Mouse (Mus musculus): Measurements from ENCODE around the gene Hrh1. TPM values are rescaled to one million over a fixed set of nuclear protein-coding genes. Genes with fewer than 3 reads are reported as not detected.

The Hrh1 gene
- total RNA-seq, 2 experiments from 2014 or later, result 0.19 to 0.81 TPM

DNA sequence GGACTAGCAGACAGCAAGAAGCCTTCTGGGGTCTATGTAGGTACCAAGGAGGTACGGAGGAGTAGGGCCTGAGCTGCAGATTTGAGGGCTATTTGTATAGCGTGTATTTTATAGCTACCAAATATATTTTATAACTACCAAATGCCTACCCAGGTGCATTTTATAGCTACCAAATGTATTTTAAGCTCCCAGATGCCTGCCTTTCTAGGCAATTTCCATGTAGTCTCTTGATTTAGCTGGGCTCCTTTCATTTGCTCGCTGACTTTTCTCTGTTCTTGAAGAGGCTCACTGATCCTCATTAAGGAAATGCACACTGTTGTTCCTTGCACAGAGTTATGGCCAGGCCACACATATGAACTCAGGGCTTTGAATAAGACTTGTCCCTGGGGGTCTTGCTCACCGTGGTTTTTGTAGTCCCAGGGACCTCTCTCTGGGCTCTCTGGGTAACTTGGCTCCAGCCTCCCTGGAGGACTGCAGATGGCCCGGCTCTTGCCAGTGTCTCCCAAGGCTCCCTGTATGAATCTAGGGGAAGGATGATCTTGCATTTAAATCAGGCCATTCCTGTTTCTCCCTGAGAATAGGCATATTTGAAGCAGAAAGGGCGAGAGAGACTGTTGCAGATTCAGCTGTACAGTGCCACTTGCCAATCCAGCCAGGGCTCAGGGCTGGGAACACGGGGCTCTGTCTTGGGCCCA, 7.2 kb downstream of the Hrh1 start:
- intact Hi-C loops (cut with DNase I), result loop anchor here (5.0 kb wide), 1 partner anchor 58 kb away; no protein-coding TSS in a partner anchor
- DNase-seq, result no peak

DNA sequence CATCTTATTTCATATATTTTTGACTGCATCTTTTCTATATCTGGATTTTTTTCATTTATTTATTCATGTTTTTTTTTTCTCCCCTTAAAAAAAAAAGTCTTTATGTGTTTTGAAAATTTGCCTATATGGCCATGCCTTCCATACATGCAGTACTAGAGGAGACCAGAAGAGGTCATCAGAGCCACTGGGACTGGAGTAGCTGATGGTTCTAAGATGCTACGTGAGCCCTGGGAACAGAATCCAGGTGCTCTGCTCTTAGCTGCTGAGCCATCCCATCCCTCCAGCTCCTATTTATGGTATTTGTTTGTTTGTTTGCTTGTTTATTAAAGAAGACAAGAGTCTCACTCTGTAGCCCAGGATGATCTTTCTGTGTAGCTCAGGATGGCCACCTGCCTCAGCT, 8.9 kb downstream of the Hrh1 start:
- intact Hi-C loops (cut with DNase I), result no loop called here
- DNase-seq, result no peak

DNA sequence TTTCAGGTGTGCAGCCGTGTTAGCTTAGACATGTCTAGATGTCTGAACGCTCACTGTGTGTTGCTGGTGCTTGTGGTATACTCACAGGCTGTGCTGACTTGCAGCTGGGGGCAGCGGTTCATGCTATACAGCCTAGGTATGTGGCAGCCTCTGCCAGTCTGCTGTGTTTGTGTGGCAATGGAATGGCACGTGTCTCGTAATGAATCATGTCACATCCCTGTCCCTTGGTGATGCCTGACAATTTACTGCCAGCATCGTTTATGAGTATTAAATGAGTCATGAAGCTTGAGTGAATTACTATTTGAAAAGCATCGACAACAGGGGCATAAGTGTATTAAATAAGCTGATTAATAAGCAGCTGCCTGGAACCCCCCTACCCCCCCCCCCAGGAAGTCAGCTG, 9.3 kb downstream of the Hrh1 start:
- no peak for DNase-seq
- intact Hi-C loops (cut with DNase I), result no loop called here

DNA sequence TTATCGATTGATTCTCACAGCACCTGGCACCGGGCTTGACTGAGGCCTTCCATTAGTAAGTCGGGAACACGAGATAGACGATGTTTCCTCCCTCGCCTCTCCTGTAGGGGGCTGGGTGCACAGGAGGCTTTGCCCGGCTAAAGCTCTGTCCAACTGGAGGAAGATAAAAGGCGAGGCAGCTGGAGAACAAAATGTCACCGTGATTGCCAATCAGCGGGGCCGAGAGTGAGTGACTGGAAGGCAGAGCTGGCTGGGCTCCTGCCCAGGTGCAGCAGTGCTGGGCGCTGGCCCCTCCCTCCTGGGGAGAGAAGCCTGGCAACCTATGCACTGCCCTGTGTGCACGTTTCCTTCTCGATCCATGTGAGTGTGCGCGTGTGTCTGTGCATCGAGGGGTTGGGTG, 10.5 kb downstream of the Hrh1 start:
- intact Hi-C loops (cut with DNase I), result no loop called here
- peak in 1 of 2 experiments; percentile 15 for DNase-seq

DNA sequence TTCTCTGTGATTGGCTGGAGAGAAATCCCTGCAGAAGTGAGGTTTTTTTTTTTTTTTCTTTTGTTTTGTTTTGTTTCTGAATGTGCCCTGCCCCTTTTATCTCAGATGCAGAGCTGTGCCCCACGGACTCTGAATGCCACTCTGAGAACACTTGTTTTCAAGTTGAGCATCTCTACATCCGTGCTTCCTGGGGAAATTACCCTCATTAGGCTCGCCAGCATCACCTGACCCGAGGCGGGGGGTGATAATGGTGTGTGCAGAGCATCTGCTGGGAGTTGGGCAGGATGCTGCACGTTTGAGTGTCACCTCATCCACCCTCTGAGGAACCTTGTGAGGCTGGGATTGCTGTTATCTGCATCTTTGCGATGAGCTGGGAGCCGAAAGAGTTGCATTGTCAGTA, 14.2 kb downstream of the Hrh1 start:
- intact Hi-C loops (cut with DNase I), result no loop called here
- no peak for DNase-seq

DNA sequence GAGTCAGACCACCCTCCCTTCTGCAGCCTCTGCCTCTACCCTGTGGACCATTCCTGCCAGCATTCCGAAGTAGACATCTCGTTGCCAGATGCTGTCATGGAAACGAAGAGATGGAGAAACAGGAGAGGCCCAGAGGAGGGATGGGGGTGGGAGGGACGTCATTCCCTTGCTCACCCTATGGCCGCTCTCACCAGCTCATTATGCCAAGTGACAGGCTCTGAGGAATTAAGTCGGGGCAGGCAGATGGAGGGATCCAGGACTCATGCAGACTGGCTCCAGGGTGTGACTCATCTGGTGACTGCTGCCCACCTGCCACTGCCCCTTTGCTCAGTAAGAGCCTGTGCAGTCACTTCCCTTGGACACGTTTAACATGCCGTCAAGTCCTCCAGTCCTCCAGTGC, 16.8 kb downstream of the Hrh1 start:
- intact Hi-C loops (cut with DNase I), result no loop called here
- no peak for DNase-seq

DNA sequence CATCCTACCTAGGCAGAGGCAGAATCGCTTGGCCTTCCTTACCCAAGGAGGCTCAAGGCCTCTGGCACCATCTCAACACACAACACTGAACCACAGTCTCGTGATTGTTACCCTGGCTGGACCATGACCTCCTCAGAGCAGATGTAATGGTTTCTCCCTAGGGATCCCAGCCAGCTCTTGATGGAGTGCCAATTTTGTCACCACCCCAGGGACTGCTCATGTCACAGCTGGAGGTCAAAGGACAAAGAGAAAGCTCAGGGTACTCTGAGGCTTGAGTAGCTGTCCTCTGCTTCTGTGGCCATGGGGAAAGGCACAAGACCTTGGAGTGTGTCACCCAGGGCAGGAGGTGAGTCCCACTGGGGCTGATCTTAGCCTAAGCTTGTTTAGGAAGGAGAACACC, 20.3 kb downstream of the Hrh1 start:
- intact Hi-C loops (cut with DNase I), result no loop called here

DNA sequence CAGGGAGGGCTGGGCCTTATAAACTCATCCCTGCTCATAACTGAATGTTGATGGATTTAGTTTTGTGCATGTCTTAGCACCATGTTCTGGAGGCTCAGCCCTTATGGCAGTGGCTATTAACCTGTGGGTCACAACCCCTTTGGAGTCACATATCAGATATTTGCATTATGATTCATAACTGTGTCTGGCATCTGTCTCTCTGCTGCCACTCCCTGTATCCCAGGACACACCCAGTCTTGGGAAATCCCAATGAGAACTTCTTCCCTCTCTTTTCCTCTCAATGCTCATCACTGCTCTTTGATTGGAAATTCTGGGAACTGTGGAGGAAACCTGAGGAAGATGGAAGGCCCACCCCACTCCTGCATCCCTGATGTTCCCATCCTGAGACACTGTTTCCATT, 23.3 kb downstream of the Hrh1 start:
- intact Hi-C loops (cut with DNase I), result no loop called here
- no peak for DNase-seq

More for the DNA sequence above, 20.3 kb downstream of the Hrh1 start:
- DNase-seq, result peak in 1 of 2 experiments; percentile 20

DNA sequence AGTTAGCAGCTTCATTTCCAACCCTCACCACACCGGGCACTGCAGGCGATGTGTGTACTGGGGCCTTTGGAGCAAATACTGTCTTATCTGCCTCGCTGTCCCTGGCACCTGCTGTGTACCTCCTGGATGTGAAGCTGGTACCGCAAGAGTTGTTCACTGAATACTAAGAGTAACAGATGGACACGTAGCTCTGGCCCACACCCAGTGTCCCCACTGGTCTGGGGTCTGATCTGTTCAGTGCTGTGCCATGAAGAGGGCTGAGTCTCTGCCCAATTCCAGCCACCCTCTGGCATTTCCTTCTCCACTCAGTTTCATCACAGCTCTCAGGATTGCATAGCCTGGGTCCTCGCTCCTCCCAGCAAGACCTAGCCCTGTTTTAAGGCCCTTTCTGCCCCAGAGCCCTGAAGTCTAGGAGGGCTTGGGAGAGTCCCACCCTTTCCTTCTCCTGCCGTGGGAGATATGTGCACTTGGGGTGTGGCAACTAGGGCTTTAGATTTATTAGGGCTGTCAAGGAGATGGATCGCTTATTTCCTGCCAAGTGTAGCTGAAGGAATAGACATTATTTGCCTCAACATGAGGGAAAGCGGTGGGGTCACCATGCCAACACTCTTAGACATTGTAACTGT, 25.4 kb downstream of the Hrh1 start:
- intact Hi-C loops (cut with DNase I), result no loop called here
- DNase-seq, result no peak

DNA sequence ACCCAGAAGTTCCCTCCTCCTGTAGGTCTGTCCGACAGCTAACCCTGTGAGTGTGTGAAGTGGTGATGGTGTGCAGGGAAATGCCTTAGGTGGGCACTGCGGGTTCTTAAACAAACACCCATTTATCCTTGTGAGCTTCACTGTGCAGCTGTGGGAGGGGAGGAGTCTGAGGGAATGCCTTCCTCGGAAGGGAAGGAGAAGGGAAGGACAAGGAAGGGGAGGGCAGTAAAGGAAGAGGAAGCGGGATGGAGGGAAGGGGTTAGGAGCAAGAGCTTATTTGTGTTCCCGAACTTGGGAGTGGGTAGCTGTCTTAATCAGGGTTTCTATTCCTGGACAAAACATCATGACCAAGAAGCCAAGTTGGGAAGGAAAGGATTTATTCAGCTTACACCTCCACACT, 27.6 kb downstream of the Hrh1 start:
- intact Hi-C loops (cut with DNase I), result no loop called here
- DNase-seq, result no peak

DNA sequence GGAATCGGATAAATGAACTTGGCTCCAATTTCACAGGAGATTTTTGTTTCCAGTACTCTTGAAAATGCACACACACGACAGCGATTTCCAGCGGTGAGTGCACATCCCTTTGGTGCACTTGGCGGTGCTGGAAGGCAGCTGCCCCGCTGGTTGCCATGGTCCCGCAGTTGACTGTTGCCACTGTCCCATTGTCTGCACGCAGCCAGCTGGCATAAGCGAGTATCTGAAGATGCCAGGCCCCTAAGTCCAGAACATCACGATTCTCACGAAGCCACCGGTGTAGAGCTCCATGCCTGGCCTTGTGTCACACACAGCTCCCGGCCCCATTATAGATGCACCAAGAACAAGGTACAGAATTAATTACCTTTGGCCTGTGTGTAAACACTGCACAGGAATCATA, 29.9 kb downstream of the Hrh1 start:
- intact Hi-C loops (cut with DNase I), result no loop called here

DNA sequence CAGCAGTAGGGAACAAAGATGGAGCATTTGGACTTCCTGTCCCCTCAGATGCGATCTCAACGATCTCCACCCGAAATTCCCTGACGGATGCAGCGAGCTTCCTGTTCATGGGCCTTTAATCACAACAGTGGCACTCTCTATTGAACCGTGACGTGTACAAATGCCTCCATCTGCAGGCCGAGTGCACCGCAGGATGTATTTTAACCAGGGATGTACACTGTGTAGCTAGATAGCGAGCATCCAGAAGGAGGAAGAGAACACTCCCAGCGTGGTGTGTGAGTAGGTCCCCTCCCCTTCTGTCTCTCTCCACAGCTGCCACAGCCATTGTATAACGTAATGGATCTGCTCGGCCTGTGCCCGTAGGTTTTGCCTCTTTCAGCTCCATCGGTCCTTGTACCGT, 31.1 kb downstream of the Hrh1 start:
- intact Hi-C loops (cut with DNase I), result no loop called here
- DNase-seq, result no peak

More for the DNA sequence above, 29.9 kb downstream of the Hrh1 start:
- DNase-seq, result no peak

DNA sequence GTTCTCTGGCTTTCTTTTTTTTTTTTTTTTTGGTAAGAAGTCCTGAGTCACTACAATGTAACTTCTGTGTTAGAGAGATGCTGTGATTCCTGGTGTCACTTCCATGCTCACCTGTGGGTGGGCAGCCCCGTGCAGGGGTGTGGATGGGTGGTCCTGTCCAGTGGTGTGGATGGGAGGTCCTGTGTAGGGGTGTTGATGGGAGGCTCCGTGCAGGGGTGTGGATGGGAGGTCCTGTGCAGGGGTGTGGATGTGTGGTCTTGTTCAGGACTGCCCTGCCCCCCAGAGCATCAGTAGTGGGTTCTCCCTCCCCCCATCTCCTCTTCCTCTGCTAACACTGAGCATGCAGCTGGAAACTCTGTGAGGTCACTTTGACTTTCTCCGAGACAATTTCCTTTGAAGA, 34.9 kb downstream of the Hrh1 start:
- no peak for DNase-seq
- intact Hi-C loops (cut with DNase I), result no loop called here

DNA sequence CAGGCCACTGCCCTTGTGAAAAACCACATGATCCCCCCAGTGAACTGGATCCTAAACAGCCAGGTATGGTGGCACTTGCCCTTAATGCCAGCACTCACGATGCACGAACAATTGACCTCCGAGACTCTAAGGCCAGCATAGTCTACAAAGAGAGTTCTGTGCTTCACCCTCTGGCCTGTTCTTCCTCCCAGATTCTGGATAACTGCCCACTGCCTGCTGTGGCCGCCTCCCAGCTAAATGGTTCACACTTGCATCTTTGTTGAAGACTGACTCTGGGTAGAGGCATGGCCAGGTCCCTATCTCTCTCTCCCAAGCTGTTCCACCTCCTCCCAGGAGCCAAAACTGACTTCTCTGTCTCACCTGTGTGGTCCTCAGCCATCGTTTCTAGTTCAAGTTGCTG, 36.8 kb downstream of the Hrh1 start:
- no peak for DNase-seq
- intact Hi-C loops (cut with DNase I), result no loop called here

DNA sequence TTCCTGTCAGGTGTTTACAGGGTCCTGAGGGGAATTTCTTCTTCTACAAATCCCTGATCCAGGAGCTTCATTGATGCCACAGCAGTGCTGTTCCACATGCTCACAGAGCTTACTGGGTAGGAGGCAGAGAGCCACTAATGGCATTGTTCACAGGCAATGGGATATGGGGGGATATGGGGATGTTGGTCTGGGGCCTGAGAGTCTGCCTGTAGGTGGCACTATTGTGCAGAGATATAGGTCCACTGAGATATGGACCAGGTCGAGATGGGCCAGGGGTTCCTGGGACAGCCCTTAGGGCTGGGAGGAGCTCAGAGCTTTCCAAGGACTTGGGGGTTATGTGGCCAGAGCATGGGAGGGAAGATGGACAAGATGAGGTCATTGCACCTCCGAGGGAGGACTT, 42.6 kb downstream of the Hrh1 start:
- DNase-seq, result no peak
- intact Hi-C loops (cut with DNase I), result no loop called here

DNA sequence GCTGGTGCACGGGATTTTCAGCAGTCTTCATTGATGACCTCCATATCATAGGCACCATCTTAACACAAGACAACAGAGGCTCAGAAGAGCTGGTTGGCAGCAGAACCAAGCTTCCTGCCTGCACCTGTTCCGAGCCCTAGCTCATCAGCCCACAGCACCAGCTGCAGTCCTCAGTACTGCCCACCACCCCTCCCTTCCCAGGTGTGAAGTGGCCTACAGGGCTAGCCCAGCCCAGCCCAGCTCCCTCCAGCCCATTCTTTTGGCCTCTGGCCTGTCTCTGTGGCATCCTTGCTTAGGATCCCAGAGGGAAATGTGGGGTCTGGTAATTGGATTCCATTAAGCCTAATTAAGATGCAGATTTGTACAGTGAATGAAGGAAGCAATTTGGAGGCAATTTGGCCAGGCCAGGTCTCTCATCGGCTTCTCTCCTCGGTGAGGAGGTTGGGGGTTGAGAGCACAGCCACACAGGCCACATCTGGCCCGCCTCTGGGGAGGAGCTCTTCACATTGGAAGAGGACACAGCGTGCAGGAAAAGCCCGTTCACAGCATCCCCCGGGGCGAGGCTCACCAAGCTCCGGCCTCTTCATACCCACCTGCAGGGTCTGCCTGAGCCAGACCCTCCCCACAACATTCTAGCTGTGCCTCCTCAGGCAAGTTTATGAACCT, 43.2 kb downstream of the Hrh1 start:
- DNase-seq, result no peak
- intact Hi-C loops (cut with DNase I), result no loop called here

DNA sequence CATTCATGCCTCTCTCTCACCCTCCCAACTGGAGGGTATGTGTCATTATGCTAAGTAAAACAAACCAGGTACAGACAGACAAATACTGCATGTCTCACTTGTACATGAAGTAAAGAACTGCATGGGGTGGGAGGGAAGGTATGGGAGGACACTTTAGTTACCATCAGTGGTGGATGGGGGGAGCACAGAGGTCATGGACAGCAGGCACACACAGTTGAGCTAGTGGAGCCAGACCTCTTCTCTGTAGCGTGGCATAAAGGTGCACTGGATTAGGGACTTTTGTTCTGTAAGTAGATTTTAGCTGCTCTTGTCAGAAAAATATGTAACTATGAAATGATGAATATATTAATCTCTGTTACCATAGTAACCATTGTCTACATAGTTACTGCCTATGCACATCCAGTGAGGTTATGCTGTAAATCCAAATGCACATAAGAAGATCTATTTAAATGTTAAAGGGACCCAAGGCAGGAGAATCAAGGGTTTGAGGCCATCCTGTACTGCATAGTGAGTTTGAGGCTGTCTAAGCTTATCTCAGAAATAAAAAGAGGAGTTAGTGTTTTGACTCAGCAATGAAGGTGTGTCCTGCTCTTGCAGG, 46.6 kb downstream of the Hrh1 start:
- DNase-seq, result no peak
- intact Hi-C loops (cut with DNase I), result no loop called here

DNA sequence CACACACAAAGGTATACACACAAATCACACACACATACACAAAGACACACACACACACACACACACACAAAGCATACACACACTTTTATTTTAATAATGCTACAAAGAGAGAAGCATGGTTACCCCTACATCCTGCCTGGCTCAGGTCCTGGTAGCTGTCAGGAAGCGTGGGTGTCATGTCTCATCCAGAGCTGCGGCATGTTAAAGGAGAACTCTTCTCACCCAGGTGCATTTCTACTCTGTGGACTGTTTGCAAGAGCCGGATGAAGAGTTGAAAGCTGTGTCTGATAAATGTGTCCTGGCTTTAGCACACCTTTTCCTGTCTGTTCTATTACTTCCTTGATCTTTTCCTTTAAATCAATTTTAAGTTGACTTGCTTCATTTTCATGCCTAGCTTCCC, 47.2 kb downstream of the Hrh1 start:
- no peak for DNase-seq
- intact Hi-C loops (cut with DNase I), result no loop called here

DNA sequence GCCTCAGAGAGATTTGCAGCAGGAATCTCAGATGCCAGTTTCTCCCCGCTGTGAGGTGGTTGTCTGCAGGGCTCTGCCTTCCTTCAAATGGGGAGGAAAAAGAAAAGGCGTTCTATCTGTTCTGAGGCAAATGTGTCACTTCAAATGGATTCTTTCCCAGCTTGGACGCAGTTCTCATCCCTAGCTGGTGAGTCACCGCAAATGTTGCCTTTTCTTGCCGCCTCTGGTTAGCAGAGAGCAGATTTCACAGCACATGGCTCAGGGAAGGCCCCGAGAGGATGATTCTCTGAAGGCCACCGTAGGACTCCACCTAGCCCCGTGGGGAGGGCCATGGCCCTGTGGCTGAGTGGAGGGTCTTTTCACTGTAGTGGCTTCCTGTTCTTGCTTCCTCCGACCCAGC, 51.2 kb downstream of the Hrh1 start:
- no peak for DNase-seq
- intact Hi-C loops (cut with DNase I), result no loop called here

DNA sequence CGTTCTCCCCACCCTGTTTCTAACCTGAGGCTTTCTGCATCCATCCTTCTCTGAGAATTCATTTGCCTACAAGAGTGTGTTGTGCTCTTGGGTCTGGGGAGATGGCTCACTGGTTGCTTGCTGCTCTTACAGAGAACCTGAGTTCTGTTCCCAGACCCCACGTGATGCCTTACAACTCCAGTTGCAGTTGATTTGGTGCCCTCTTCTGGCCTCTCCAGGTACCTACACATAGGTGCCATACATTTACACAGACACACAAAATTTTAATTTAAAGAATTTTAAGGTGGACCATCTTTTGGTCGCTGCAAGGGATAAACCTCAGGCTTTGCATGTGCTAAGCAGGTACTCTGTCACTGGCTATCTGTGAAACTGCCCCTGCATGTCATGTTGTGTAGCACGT, 57.5 kb downstream of the Hrh1 start:
- intact Hi-C loops (cut with DNase I), result no loop called here
- DNase-seq, result no peak

DNA sequence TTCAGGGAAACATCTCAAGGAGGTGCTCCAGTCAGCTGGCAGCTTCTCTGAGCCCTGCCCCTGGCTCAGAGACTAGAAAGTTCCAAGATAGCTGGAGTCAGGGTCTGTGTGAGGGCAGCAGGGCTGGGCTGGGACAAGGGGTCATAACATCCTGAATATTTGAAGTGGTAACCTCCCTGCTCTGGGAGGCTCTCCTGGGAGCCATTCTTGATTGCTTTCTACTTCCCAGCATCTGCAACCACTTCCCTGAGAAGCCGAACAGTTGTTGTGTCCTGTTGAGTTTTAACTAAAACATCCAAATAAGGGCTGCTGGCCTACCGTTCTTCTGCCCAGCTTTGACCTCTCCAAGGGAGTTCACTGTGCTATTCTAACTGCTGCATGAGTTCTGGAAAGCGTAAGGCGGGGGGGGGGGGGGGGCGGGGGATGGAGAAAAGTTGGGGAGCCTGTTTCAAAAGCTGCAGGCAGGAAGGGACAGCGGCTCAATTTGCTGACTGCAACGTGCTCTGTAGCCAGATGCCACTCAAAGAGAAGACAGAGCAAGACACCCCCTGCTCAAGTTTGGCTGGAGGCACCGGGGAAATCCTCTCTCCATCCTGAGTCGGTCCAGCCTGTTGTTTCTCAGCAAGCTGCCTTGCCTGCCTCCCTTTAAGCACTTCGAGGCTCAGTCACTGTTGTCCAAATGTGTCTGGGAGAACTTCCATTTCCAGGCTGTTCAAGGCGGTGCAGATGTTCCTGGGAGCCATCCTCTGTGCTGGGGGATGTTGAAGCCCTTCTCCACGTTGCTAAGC, 58.7 kb downstream of the Hrh1 start:
- DNase-seq, result peak in 1 of 2 experiments; percentile 8
- intact Hi-C loops (cut with DNase I), result no loop called here

Measured in heart, postnatal 36 days (tissue).